ENCODE assay signal across 11 mouse cellular contexts in genomic region chr16:57251589-57252421, GRCm38 (mm10). TPM values are rescaled to one million over a fixed set of nuclear protein-coding genes. Genes with fewer than 3 reads are reported as not detected.
DNase-seq lines count a peak whose midpoint lies in the region; ATAC-seq lines count a peak whose summit lies in the region.
"Had no signal": no experiment of that assay in that cellular context is flagged by ENCODE, and none has a peak within 500 bp of the region (broad histone marks: within the 10 kb centered on the region; RNA-seq: fewer than 3 reads in every experiment).

No protein-coding gene starts in this region.

- no peak overlapping the region for H3K9ac ChIP-seq in heart, embryonic 13.5 days
- H3K9ac ChIP-seq: limb, embryonic 12.5 days had no signal

- H3K27ac ChIP-seq in heart, embryonic 13.5 days (replicated peaks): peak overlapping the region; percentile 63
- H3K27ac ChIP-seq: hindbrain, postnatal 0 days; limb, embryonic 12.5 days had no signal

- peaks cover 9% of the 10 kb centered on the region; the same call in 1 of the 2 replicates for H3K9me3 ChIP-seq in heart, embryonic 13.5 days

- no peaks in the 10 kb centered on the region for H3K36me3 ChIP-seq in heart, embryonic 13.5 days
- H3K36me3 ChIP-seq: limb, embryonic 12.5 days had no signal

- H3K27me3 ChIP-seq in heart, embryonic 13.5 days (replicated peaks): no peaks in the 10 kb centered on the region
- H3K27me3 ChIP-seq: limb, embryonic 12.5 days had no signal

- no peak for ATAC-seq in heart, embryonic 13.5 days (ENCODE audit: extremely low read depth, insufficient number of reproducible peaks, low FRiP score, low TSS enrichment)
- ATAC-seq in megakaryocyte progenitor cell, adult 5-6 weeks (replicated peaks; ENCODE audit: poor library complexity): no peak
- ATAC-seq: hindbrain, postnatal 0 days had no signal

- H3K4me2 ChIP-seq in heart, embryonic 13.5 days: no peak overlapping the region
- H3K4me2 ChIP-seq: limb, embryonic 12.5 days had no signal

- no peak overlapping the region for H3K4me3 ChIP-seq in heart, embryonic 13.5 days
- H3K4me3 ChIP-seq: limb, embryonic 12.5 days had no signal

- peak; percentile 86 for DNase-seq in heart, adult 11 months
- DNase-seq in heart, postnatal 10 days: no peak
- DNase-seq in ES-CJ7 (ENCODE audit: low read depth, low spot score): peak; percentile 47
- DNase-seq in kidney, postnatal 36 days: peak; percentile 22 to 63
- no peak for DNase-seq in thymus, postnatal 10 days (ENCODE audit: low spot score in 2 of 2)
- no peak for DNase-seq in ovary, postnatal 36 days (ENCODE audit: low spot score)
- DNase-seq: right cerebral cortex, postnatal 4 days had no signal

- intact Hi-C loops in heart, postnatal 10 days (cut with DNase I): no loop called here

- 39% methylated on average over 7 of the region's 7 CpGs for WGBS in heart, embryonic 13.5 days

- peaks cover 12% of the 10 kb centered on the region for H3K4me1 ChIP-seq in heart, embryonic 13.5 days
- H3K4me1 ChIP-seq: limb, embryonic 12.5 days had no signal

RNA-seq across cellular contexts. Expression of gene Tbc1d23, which starts 20.5 kb away (rescaled TPM):
- total RNA-seq in heart, postnatal 10 days (2021): 10 to 100 TPM; 31.6 to 35.2 TPM
- 17.4 and 20.2 TPM in 2 replicates for polyA plus RNA-seq in heart, embryonic 13.5 days (2015; fragmentation: Nextera tagmentation; extraction: Ambion mirVana)
- 36.9 and 40.2 TPM in 2 replicates for total RNA-seq in megakaryocyte progenitor cell, adult 5-6 weeks (2015)
- total RNA-seq in megakaryocyte progenitor cell, adult 5-6 weeks (2017): 46.5 and 53.8 TPM in 2 replicates

RNA-seq across cellular contexts. Expression of gene Tmem30c, which starts 40.9 kb away (rescaled TPM):
- not detected for total RNA-seq in heart, postnatal 10 days (2021)
- polyA plus RNA-seq in heart, embryonic 13.5 days (2015; fragmentation: Nextera tagmentation; extraction: Ambion mirVana): 0.05 TPM in 1 of 2 replicates, not detected in the other
- total RNA-seq in megakaryocyte progenitor cell, adult 5-6 weeks (2015): 0.20 TPM in 1 of 2 replicates, not detected in the other
- total RNA-seq in megakaryocyte progenitor cell, adult 5-6 weeks (2017): not detected in 2 replicates

Comparison
In these comparisons a context has a peak if more than half of its experiments do, and no peak if none do; other contexts are left out.
1. DNase-seq: peak in heart, adult 11 months (single experiment), ES-CJ7 (single experiment) and kidney, postnatal 36 days (2 of 2); none in heart, postnatal 10 days (0 of 2), thymus, postnatal 10 days (0 of 2) and ovary, postnatal 36 days (single experiment).